Mouse (Mus musculus) frontal cortex, postnatal 14 days (tissue): ENCODE measurements around the gene Tnni1.

Experiments used
- DNase-seq, 2 experiments: peaks; one replicate each; pipeline ENCODE4 v3.0.0; 2022; ENCODE audit warnings: low spot score in 2 of 2

Tnni1 gene

DNA sequence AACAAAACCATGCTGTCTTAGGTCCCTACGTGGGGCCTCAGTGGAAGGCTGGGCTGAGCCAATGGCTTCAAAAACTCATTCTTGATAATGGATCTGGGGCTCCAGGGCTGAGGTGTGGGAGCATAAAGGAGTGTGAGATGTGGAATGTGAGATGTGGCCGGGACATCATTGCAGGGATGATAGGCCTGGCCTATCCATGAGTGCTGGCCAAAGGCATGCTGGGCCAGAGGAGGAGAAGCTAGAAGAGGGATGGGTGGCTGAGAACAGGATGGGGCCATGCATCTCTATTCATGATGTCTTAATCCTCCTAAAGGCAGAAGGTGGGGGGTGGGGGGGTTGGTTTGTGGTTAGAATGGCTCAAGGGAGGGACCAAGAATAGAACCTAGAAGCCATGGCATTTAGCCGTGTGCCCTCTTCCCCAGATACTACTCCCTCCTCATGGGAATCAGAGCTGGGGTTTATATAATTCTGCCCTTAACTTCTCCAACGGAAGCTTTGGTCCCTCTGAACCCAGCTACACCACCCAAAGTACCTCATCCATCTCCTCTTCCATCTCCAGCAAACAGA, 11.8 kb upstream of the Tnni1 start:
- DNase-seq, result no peak

DNA sequence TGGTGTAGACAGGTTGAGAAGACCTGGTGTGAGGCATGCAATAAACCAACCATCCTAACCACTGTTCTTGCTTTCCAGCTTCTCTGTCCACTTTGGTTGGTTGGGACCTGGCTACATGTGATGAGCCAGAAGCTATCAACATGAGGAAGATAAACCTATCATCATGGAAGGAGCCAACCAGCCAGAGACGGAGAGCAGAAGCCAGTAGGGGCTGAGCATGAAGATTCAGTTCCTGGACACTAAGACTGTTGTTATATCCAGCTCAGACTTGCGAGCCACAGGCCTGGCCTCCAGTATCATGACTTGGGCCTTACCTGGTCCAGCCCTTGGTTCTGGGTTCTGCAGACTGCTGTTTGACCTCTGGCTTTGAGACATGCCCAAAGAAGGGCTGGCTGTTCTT, 10.8 kb upstream of the Tnni1 start:
- no peak for DNase-seq

DNA sequence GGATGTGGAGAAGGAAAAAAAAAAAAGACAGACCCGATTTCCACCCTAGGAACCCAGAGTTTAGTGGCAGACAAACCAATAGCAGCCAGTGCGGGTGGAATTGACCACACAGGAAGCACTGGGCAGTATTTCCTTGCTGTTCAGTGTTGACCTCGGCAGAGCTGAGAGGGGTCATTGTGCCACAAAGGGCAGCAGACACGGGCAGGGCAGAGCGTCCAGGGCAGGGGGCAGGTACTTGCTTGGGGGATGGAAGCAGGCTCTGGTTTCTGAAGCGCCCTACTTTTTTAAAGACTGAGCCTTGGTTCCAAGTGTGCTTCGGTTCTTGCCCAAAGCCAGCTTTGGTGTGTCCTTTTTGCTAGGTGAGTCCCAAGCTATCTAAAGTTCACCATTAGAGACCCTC, 9.0 kb upstream of the Tnni1 start:
- DNase-seq, result no peak

DNA sequence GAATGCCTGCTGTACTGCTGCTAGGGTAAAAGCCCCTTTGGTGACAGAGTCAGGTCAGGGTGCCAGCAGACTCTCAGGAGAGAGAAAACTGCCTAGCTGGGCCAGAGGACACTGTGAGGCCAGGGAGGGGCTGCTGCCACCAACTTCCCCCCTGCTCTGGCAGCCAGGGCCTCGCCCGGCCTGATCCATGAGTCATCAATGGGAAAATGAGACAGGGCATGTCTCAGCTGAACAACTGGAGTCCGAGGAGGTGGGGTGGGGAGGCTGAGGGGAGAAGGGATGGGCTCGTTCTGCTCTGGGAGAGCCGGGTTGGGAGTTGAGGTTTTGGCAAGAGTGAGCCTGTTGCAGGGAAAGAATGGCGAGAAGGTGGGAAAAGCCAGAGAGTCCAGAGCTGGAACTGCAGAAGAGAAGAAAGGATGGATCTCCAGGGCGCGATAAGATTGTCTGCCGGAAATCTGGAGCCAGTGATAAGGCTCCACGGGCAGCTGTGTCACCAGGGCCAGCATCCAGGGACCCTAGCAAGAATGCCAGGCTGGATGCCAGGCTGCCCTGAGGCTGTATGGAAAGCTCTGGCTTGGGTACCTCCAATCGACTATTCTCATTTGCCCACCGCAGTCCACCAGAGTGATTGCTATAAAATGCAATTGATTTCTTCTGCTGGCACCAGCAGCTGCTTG, 8.2 kb upstream of the Tnni1 start:
- no peak for DNase-seq

DNA sequence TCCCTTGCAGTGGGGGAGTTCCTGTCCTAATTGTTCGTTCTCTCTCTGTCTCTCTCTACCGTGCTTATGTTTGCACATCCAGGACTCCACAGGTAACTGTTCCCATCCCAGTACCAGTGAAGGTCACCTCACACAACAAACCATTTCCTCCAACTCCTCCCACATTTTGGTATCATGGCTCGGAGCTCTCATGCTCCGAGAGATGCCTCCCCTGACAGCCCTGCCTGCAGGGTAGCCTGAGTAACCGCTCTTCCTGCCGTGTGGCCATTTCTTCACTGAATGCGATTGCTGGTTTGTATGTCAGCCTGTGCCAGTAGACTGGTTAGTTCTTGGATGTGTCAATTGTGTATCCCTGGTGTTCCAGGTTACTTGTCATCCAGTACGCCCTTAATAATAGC, 7.7 kb upstream of the Tnni1 start:
- no peak for DNase-seq

DNA sequence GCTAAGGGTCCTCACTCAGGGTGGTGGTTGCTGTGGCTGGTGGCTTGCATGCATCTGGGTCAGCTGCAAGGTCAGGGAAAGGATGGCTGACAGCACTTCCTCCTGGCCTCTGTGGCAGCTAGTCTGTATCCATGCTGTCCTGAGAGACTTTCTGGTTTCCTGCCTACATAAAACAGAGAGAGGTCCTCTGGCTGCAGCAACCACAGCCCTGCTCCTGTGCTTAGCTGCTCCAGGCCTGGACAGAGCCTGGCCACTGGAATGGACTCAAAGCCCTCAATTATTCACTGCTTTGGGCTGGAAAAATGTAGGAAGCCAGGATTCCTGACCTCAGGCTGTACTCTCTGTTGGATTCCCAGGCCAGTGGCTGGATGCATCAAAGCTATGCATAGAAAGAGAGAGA, 2.6 kb upstream of the Tnni1 start:
- no peak for DNase-seq

DNA sequence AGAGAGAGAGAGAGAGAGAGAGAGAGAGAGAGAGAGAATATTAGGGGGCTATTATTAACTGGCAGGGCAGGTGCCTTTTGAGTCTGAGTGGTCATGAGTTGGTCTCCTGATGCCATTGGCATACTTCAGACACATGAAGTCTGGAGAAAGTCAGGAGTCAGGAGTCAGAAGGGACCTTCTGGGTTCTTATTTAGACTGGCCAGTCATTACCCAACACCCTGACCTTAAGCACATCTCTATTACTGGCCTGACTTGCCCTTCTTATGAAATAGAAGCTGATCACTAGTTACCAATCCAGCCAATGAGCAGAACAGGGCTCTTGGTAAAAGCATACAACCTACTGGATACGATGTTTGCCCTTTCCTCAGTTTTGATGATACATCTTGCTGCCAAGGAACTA, 2.2 kb upstream of the Tnni1 start:
- DNase-seq, result no peak

DNA sequence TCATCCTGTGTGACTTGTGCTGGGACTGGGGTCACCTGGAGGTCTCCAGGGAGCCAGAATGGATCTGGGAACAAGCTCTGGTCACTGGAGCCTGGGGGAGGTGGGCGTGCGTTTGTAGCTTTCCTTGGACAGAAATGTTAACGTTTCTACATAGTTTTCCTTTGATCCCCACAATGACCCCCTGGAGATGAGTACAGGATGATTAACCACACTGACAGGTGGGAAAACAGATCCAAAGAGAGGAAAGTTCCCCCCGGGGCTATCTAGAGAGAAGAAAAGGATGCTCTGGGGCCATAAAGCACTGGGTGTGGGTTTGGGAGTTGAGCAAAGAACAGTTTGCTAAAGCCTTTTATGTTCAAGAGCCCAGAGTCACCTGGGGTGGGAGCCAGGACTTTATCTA, 1.4 kb downstream of the Tnni1 start:
- DNase-seq, result no peak

DNA sequence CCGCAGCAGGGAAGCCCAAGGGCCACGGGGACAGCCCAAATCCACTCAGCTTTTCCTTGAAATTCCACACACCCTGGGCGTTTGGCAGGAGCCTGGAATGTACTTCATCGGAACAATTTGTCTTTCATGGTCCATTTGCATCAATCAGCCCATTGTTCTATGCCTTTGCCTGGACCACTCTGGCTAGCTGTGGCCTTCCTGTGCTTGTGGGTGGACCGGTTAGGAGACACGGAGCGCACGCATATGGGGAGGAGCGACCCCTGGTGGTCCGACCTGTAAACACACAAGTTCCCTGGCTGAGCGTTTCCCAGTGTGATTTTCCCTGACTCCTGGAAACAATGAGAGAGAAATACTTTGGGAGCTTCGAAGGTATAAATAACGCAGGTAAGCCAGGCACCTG, 2.0 kb downstream of the Tnni1 start:
- peak; percentile 36 to 65 for DNase-seq

DNA sequence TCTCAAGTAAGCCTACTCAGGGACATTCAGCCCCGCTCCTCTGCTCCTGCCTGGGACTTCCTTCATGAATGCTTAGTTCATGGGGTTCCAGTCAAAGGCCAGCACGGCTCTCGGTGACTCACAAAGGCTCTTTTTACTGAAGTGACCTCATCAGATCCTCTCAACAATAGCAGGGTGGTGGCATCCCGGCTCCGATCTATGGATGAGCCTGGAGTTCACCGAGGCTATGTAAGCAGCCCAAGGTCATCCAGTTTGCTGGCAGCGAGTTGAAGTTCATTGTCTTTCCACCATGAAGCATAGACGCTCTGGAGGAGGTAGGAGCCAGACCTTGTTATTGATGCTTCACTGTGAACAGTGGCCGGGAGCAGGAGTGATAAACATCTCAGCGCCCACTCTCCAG, 3.6 kb downstream of the Tnni1 start:
- DNase-seq, result no peak

DNA sequence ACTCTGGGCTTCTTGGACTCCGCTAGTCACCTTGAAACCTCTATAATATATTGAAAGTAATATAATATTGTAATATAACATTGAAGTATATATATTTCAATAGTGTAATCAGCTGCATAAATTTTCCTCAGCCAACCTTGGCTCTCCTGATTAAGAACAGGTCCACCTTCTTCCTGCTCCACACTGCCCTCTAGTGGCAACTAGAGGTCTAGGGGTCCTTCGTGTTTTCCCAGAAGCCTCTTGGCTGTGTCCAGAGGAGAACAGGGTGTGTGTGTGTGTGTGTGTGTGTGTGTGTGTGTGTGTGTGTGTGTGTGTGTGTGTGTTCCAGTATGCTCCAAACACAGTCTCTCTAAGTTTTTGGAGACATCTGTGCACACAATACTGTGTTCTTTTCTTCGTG, 8.6 kb downstream of the Tnni1 start:
- DNase-seq, result peak; percentile 54 to 58

DNA sequence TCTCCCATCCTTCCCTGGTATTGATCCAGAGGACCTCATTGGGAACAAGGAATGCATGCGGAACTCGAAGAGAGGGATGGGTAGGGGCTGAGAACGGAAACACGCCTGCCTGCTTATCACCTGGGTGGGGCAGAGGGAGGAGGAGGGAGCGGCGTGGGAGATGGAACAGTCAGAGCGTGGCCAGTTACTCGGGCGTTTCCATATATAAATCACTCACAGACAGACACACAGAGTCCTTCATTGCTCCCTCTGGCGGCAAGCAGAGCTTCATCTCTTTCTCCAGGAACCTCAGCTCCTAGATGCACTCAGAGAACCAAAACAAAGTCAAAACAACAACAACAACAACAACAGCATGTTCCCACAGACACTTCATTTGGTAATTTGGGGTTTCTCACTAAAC, 9.5 kb downstream of the Tnni1 start:
- DNase-seq, result no peak

DNA sequence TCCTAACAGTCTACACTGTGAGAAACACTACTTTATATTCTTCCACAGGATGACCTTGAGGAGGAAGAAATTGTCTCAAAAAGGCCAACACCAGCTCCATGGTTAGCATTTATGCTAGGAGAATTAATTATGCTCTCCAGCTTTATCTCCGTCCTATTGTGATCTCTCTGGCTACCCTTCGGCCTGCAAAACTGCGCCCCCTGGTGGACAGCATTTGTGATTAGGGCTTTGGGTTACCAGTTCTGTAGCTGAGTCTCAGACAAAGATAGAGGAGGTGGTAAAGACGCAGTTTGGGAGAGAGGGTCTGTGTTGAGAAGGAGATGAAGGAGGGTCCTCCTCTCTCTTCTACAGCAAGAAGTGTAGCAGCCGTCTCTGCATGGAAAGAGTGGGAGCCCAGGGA, 10.6 kb downstream of the Tnni1 start:
- peak in 1 of 2 experiments; percentile 56 for DNase-seq

DNA sequence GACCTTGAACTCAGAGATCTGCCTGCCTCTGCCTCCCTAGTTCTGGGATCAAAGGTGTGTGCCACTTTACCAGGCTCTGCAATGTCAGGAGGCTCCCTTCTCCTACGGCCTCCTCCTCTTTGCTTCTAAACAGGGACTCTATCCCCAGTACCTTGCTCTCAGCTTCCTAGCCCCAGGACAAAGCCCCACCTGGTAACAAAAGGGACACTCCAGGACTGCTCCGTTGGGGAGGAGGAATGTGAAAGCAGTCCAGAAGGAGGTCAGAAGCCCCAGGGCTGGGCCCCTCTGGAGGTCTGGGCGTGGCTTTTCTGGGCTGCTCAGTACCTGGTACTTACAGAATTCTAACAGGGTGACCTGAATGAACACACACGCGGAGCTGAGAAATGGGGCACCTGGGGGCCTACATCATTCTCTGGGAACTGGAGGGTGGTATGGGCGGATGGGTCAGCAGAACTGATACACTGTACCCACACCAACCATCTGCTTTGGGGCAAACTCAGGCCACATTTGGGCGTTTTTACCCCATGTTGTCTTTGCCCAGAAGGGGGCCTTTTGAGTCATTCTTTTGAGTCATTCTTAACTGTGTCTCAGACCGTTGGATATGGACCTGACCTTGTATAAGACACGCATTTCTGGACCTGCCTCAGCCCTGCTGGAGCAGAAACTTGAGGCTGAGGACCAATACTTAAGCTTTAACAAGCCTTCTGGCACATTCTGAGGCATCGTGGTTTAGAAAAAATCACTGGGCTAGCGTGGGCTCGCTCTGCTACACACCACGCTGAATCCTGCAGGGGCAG, 13.1 kb downstream of the Tnni1 start:
- DNase-seq, result no peak

DNA sequence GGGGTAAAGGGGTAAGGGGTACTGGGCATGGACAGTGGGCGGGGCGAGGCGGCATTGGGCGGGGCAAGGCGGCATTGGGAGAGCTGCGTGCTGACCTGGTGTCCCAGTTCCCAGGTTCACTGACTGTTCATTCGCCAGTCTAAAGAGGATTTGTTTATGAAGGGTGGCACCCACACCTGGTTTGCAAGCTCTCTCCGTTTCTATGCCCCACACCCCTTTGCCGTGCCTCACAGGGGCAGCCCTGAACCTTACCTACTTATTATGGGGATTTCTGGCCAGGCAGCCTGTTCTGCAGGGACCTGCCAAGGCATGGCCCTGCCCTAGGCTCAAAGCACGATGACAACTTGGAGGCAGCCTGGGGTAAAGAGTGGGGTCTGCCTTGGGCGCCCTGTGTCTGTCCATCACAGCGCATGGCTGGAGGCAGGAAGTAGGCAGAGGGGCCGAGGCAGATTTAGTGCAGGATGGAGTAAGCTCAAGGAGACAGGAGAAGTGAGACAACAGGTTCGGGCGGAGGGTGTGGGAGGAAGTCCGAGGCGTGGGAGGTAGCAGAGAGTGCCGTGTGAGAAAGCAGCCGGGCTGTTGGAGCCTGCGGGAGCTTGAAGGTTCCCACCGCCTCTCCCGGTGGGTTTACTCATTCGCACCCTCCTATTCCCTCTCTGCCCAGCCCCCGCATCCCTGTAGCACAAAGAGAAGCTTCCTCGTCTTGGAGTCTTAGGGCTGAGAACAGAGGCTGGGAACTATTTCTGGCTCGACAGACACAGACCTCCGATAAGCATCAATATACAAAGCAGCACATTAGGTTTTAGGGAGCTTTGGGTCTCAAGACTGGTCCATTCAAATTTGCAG, 14.4 kb downstream of the Tnni1 start:
- peak; percentile 37 to 46 for DNase-seq

DNA sequence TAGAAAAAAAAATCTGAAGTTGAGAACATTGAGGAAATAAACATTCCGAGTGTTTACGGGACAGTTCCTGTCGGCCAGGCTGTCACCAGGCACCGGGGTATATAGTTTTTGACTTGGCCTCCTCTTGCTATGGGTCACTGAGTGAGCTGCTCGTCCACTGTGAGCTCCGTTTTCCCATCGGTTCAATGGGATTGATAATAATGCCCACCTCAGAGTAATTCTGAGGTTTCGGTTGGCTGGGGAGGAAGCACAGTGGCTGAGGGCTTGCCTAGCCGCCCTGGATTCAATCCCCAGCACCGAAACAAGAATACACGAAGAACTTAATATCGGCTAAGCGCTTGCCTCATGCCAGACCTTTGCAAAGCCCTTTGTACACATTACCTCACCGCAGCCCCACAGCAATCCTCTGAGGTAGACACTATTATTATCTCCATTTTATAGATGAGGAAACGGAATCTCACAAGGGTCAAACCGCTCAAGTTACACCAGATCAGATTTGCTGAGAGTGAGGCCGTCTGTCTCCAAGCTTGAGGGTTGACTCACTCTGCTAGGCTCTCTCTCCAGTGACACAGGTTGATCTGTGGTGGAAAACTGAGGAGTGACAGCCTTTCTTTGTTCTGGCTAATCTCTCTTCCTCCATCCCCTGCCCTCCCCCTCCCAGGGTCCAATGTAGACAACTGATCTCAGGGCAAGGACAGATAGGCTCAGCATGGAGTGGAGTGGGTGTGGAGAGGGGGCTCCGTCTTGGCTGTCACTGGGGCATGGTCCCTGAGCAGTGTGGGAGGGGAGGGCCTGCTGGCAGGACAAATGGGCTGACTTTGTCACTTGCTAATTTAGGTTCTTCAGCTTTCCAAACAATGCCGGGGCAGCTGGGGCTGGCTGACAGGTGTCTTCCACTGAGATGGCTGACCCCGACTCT, 15.2 kb downstream of the Tnni1 start:
- DNase-seq, result no peak

DNA sequence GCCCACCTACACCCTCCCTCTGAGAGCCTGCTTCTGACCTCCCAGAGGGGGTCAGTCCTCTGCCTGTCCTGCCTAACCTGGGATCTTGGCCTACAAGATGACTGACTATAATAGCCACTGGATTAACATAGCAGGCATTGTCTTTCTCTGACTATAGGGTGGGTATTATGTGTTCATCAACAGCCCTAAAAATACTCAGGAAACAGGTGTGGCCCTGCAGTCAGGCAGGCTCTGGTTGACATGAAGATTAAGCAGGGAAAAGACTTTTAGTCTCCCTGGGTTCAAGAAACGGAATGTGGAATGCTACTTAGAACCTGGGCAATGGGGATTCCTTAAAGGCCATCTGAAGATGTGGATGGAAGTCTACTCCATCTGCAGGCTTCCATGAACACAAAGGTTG, 19.3 kb downstream of the Tnni1 start:
- no peak for DNase-seq

DNA sequence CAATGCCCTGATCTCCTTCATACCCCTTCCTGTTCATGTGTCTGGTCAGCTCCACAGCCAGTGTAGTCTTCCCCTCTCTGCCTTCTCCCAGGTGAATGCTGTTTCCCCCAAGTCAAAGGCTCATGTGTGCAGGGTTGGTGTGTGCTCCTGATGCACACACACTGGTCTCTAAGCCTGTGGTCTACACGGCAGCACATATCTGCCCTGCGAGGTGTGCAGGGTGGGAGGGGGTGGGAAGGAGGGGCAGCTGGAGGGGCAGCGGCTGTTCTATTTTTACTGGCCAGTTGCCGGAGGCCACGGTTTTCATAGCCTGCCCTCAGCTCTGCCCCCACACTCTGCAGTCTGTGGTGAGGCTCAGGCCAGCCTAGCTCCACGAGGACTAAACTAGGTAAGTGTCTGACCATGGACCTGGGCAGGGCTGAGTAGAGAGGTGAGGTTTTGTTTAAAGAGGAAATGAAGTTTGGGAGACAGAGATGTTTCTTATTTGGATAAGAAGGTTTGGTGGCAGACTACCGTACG, 19.9 kb downstream of the Tnni1 start:
- no peak for DNase-seq

DNA sequence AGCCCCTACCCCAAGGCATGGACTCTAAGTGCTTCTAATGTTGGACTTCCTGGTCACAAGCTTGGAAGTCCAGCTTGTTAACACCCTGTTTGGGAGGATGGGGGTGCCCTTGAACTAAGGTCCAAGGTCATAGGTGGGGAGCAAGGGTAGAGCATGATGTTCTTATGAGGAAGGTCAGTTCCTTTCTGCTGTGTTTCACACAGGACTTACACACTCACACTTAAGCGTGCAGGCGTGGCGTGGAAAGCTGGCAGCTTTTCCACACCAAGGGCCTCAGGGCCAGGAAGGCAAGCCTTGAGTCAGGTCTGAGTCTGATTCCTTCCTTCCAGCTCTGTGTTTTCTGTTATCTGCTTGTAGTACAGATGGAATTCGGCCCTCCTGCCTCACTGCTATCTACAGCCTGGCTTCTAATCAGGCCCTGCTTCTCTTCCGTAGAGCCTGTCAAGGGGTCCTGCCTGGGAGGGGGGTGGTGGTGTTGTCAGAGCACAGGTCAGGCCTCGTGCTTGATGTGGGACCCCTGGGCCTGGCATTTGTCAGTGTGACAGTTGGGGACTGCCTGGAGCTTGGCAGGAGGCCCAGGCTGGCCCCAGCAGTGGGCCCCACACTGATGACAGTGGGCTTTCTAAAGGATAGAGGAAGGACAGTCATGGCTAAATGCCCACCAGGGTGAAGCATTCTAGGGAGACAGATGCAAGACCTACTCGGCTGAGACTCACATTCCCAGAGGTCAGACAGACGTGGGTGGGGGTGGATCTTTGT, 21.1 kb downstream of the Tnni1 start:
- no peak for DNase-seq

DNA sequence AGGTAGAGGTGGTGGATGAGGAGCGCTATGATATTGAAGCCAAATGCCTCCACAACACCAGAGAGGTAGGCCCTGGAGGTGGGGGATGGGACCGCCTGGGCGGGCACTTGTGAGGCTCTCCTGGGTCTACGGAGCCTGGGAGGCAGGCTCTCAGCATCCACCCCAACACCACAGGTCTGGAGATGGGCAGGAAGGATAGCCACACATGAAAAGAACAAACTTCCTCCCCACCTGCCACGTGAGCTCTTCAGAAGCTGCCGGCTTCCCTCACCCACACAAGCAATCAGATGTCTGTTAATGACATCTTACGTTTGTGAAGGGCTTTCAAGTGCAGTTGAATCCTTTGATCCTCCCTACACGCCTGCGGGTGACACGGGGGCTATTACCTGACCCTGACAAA, 28.3 kb downstream of the Tnni1 start:
- no peak for DNase-seq
